Mouse (Mus musculus) testis, adult 2 months (tissue): ENCODE results near the gene Galnt6.

Source experiments
- CTCF ChIP-seq: fragments of 200-500 bp; IDR thresholded peaks from 2 replicates; pipeline ENCODE4 v1.5.1; 2012; ENCODE audit warnings: low read depth, mild to moderate bottlenecking, inconsistent platforms, low read length, moderate library complexity; ENCODE audit not compliant: control insufficient read depth, insufficient read depth, insufficient replicate concordance
- POLR2A ChIP-seq: fragments of 200-500 bp; IDR thresholded peaks from 2 replicates; pipeline ENCODE4 v1.6.1; 2012; ENCODE audit warnings: low read depth, mild to moderate bottlenecking, inconsistent platforms, low read length, moderate library complexity; ENCODE audit not compliant: control insufficient read depth

GRCm38 (mm10) chr15:100755498-100755859, 26.3 kb upstream of the Galnt6 start:
- TF ChIP-seq POLR2A (no peak), CTCF (no peak)
